Mouse (Mus musculus): ENCODE measurements around the gene Atxn7l1. TPM values are rescaled to one million over a fixed set of nuclear protein-coding genes. Genes with fewer than 3 reads are reported as not detected.

Gene Atxn7l1
- total and polyA plus RNA-seq, 2 experiments from 2014 or later: 20.9 to 27.8 TPM

DNA sequence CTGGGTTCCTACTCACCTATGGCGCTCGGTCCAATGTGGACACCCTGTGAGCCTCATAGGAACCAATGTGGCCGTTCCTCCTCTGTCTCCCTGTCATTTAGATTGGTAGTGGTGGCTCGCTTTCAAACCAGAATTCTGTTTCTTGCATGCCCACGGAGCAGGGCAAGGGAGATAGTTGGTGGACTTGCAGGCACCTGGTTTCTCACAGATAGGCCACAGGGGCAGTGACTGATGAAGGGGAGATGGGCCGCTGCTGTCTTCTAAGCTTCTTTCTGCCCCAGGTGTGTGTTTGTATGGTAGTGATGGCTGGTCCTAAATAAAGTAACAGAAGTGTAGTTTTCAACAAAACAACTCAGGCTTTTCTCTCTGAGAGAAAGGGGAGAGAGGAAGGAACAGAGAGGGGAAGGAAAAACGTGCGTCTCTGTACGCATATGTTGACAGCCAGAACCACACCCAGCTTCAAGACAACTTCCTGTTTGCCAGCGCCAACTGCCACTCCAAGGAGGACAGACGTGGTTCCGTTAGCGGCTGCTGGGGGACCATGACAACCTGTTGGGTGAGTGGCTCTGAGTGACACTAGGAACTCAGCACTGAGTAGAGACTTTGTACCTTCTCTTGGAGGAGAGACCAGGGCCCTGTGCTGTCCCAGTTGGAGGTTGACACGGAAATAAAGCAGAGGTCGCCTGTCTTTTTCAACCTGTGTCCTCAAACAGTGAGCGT is 167.6 kb downstream of the Atxn7l1 start:
- H3K9ac ChIP-seq (replicated peaks; ENCODE audit: low read length, poor library complexity, severe bottlenecking): no peak overlapping the region
- 0 out of 2 replicates have a peak, but pooled peaks cover 7% of the 10 kb centered on the region for H3K4me1 ChIP-seq (ENCODE audit: insufficient read depth, low read length)
- H3K9me3 ChIP-seq (ENCODE audit: low read length): no peaks in the 10 kb centered on the region
- DNase-seq (ENCODE audit: low spot score) (no peak), ATAC-seq (ENCODE audit: low FRiP score) (no peak)
- H3K27ac ChIP-seq (ENCODE audit: low read depth, low read length): no peak overlapping the region
- H3K27me3 ChIP-seq (ENCODE audit: insufficient read depth, low read length): no peaks in the 10 kb centered on the region
- 83% methylated on average over 16 of the region's 16 CpGs for WGBS
- no peak overlapping the region for H3K4me3 ChIP-seq (ENCODE audit: low read depth, low read length)
- no peaks in the 10 kb centered on the region for H3K36me3 ChIP-seq (ENCODE audit: insufficient read depth, low read length)
- H3K4me2 ChIP-seq (ENCODE audit: low read depth, low read length, poor library complexity, severe bottlenecking): 0 out of 2 replicates have a peak overlapping the region, but pooled peaks have one; percentile 29
- TF ChIP-seq CTCF (IDR thresholded peaks at IDR 0.05): no peak

GRCm38 (mm10) chr12:33315804-33316203 is 168.3 kb downstream of the Atxn7l1 start:
- Histone ChIP-seq H3K4me1 (ENCODE audit: insufficient read depth, low read length) (0 out of 2 replicates have a peak, but pooled peaks cover 7% of the 10 kb centered on the region), H3K36me3 (ENCODE audit: insufficient read depth, low read length) (no peaks in the 10 kb centered on the region), H3K27ac (ENCODE audit: low read depth, low read length) (no peak overlapping the region), H3K9ac (replicated peaks; ENCODE audit: low read length, poor library complexity, severe bottlenecking) (no peak overlapping the region), H3K4me2 (ENCODE audit: low read depth, low read length, poor library complexity, severe bottlenecking) (no peak overlapping the region), H3K4me3 (ENCODE audit: low read depth, low read length) (no peak overlapping the region), H3K9me3 (ENCODE audit: low read length) (no peaks in the 10 kb centered on the region), H3K27me3 (ENCODE audit: insufficient read depth, low read length) (no peaks in the 10 kb centered on the region)
- no peak for DNase-seq (ENCODE audit: low spot score)
- 83% methylated on average over 5 of the region's 5 CpGs for WGBS
- ATAC-seq (ENCODE audit: low FRiP score): no peak
- TF ChIP-seq CTCF (IDR thresholded peaks at IDR 0.05): no peak

GRCm38 (mm10) chr12:33317792-33318530 is 170.5 kb downstream of the Atxn7l1 start:
- no peak overlapping the region for H3K4me3 ChIP-seq (ENCODE audit: low read depth, low read length)
- TF ChIP-seq CTCF (IDR thresholded peaks at IDR 0.05): no peak
- ATAC-seq (ENCODE audit: low FRiP score) (no peak), DNase-seq (ENCODE audit: low spot score) (no peak)
- H3K36me3 ChIP-seq (ENCODE audit: insufficient read depth, low read length): no peaks in the 10 kb centered on the region
- 83% methylated on average over 9 of the region's 9 CpGs for WGBS
- H3K27me3 ChIP-seq (ENCODE audit: insufficient read depth, low read length): no peaks in the 10 kb centered on the region
- no peaks in the 10 kb centered on the region for H3K9me3 ChIP-seq (ENCODE audit: low read length)
- H3K27ac ChIP-seq (ENCODE audit: low read depth, low read length): no peak overlapping the region
- H3K4me1 ChIP-seq (ENCODE audit: insufficient read depth, low read length): 0 out of 2 replicates have a peak, but pooled peaks cover 7% of the 10 kb centered on the region
- no peak overlapping the region for H3K9ac ChIP-seq (replicated peaks; ENCODE audit: low read length, poor library complexity, severe bottlenecking)
- H3K4me2 ChIP-seq (ENCODE audit: low read depth, low read length, poor library complexity, severe bottlenecking): no peak overlapping the region

DNA sequence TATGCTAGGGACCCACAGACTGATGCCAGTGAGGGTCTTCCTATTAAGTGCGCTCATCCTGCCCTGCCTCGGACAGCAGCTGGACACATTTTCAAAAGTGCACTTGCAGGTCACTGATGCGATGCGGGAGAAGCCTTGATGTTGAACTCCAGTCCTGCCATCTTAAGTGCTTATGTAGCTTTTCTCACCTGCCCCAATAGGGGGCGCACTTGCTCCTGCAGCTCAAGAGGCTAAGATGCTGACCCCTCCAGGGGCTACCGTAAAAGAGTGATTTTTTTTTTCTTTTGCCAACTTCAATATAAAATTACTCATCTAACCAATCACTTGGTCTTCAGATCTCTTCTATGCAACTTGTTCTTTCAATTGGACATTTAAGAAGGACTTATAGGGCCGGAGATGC is 175.1 kb downstream of the Atxn7l1 start:
- no peaks in the 10 kb centered on the region for H3K27me3 ChIP-seq (ENCODE audit: insufficient read depth, low read length)
- H3K4me3 ChIP-seq (ENCODE audit: low read depth, low read length): no peak overlapping the region
- no peak overlapping the region for H3K4me2 ChIP-seq (ENCODE audit: low read depth, low read length, poor library complexity, severe bottlenecking)
- 0 out of 2 replicates have a peak, but pooled peaks cover 3% of the 10 kb centered on the region for H3K36me3 ChIP-seq (ENCODE audit: insufficient read depth, low read length)
- DNase-seq (ENCODE audit: low spot score) (no peak), ATAC-seq (ENCODE audit: low FRiP score) (no peak)
- no peaks in the 10 kb centered on the region for H3K4me1 ChIP-seq (ENCODE audit: insufficient read depth, low read length)
- H3K9me3 ChIP-seq (ENCODE audit: low read length): no peaks in the 10 kb centered on the region
- WGBS: 75% methylated on average over 7 of the region's 7 CpGs
- H3K9ac ChIP-seq (replicated peaks; ENCODE audit: low read length, poor library complexity, severe bottlenecking): no peak overlapping the region
- peak; percentile 27; the same call in 1 of the 2 replicates for TF ChIP-seq CTCF (IDR thresholded peaks at IDR 0.05)
- H3K27ac ChIP-seq (ENCODE audit: low read depth, low read length): no peak overlapping the region

DNA sequence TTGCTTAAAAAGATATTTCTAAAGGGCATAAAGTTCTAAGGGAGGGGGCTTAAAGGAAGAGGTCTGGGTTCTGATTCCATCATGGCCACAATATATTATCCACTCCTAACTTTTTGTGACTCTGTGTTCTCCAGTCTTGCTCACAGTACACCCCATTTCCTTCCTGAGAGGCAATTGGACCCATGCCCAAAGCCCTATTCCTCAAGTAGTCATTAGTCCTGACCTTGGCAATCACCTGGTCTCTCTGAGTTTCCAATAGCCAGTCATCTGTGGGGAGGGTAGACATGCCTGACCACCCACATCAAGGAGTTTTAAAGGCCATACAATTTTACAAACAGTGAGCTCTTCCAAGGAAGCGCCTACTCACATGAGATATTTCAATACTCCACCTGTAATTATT is 176.3 kb downstream of the Atxn7l1 start:
- ATAC-seq (ENCODE audit: low FRiP score): no peak
- no peak overlapping the region for H3K27ac ChIP-seq (ENCODE audit: low read depth, low read length)
- no peak for DNase-seq (ENCODE audit: low spot score)
- no peak for TF ChIP-seq CTCF (IDR thresholded peaks at IDR 0.05)
- no peak overlapping the region for H3K4me2 ChIP-seq (ENCODE audit: low read depth, low read length, poor library complexity, severe bottlenecking)
- no peak overlapping the region for H3K4me3 ChIP-seq (ENCODE audit: low read depth, low read length)
- H3K36me3 ChIP-seq (ENCODE audit: insufficient read depth, low read length): 0 out of 2 replicates have a peak, but pooled peaks cover 5% of the 10 kb centered on the region
- H3K27me3 ChIP-seq (ENCODE audit: insufficient read depth, low read length): no peaks in the 10 kb centered on the region
- H3K9ac ChIP-seq (replicated peaks; ENCODE audit: low read length, poor library complexity, severe bottlenecking): no peak overlapping the region
- no peaks in the 10 kb centered on the region for H3K9me3 ChIP-seq (ENCODE audit: low read length)
- no peaks in the 10 kb centered on the region for H3K4me1 ChIP-seq (ENCODE audit: insufficient read depth, low read length)
- 92% methylated on average over 1 of the region's 1 CpGs for WGBS

GRCm38 (mm10) chr12:33325424-33325823 is 177.9 kb downstream of the Atxn7l1 start:
- Histone ChIP-seq H3K4me2 (ENCODE audit: low read depth, low read length, poor library complexity, severe bottlenecking) (no peak overlapping the region), H3K4me1 (ENCODE audit: insufficient read depth, low read length) (no peaks in the 10 kb centered on the region), H3K9me3 (ENCODE audit: low read length) (no peaks in the 10 kb centered on the region), H3K9ac (replicated peaks; ENCODE audit: low read length, poor library complexity, severe bottlenecking) (no peak overlapping the region), H3K27me3 (ENCODE audit: insufficient read depth, low read length) (no peaks in the 10 kb centered on the region), H3K27ac (ENCODE audit: low read depth, low read length) (no peak overlapping the region), H3K4me3 (ENCODE audit: low read depth, low read length) (no peak overlapping the region), H3K36me3 (ENCODE audit: insufficient read depth, low read length) (0 out of 2 replicates have a peak, but pooled peaks cover 5% of the 10 kb centered on the region)
- TF ChIP-seq CTCF (IDR thresholded peaks at IDR 0.05): no peak
- DNase-seq (ENCODE audit: low spot score) (no peak), ATAC-seq (ENCODE audit: low FRiP score) (no peak)
- WGBS: 73% methylated on average over 9 of the region's 9 CpGs
